Mouse (Mus musculus) thymus, postnatal 10 days (tissue): ENCODE data around the gene Hoxd3.

Source experiments
- DNase-seq, 2 experiments: peaks; one replicate each; pipeline ENCODE4 v3.0.0; 2021; ENCODE audit warnings: low spot score in 2 of 2

Hoxd3 gene

GRCm38 (mm10) chr2:74727640-74728302 is 16.0 kb downstream of the Hoxd3 start:
- DNase-seq, result no peak

- DNase-seq, result no peak
Observed at GRCm38 (mm10) chr2:74728303-74728680, 16.6 kb downstream of the Hoxd3 start.

GRCm38 (mm10) chr2:74730331-74730730 is 18.6 kb downstream of the Hoxd3 start:
- DNase-seq, result no peak

GRCm38 (mm10) chr2:74731055-74731454 is 19.3 kb downstream of the Hoxd3 start:
- no peak for DNase-seq

GRCm38 (mm10) chr2:74731799-74732512 is 20.2 kb downstream of the Hoxd3 start:
- no peak for DNase-seq

DNA sequence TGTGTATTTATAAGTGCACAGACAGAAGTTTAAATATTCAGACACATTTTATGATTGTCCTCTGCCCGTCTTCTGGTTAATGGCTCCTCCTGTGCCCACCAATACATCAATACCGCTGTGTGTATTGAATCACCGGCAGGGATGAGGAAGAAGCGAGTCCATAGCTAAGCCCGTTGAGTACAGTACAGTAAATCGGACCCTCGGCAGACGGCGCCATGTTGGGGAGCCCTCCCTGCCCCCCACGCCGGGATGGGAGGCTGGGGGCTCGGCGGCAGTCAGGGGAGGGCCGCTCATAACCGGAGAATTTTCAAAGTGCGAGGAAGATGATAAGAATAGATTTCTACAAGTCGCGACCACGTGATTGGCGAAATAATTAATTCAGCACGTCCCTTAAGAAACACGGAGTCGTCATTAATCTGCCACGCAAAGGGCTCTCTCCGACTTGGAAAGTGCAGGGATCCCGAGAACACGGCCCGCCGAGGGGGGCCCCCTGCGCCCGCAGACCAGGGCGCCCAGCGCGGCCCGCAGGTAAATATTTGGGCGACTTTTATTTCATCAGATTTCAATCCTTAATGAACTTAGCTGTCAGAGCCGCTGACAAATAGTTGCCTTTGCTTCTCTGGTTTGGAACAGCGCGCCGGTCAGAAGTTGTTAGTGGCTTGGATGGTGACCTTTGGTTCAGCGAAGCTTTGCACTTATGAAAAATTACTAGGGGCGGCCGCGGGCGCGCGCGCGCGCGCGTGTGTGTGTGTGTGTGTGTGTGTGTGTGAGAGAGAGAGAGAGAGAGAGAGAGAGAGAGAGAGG is 21.0 kb downstream of the Hoxd3 start:
- no peak for DNase-seq

DNA sequence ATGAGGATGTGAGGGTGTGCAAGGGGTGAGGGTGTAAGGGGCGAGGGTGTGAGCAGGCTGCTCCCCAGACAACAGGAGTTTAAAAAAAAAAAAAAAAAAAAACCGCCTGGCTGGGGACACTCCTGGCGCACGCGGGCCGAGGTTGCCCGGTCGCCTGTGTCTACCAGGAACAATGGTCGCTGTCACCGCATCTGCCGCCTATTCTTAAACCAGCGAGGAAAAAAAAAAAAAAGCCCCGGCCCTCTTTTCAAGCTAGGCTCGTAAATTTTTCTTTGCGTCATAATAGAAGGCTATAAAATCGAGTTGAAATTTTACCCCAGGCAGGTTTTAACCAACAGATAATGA is 21.6 kb downstream of the Hoxd3 start:
- no peak for DNase-seq

DNA sequence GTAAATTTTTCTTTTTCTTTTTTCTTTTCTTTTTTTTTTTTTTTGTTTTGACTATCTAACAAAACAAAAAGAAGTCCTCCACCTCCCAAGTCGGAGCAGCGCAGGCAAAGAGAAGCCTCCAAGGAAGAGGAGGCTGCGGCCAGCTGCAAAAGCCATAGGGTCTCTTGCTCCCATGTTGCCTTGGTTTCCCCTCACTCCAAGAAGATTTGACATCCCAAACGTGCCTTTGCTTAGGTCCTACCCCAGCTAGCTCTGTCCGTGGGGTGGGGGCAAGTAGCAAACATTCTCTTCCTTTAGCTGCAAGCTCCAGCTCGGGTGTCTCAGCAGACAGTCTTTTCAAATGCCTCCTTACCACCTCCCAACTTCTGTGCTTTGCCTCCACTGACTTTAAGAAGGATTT is 22.0 kb downstream of the Hoxd3 start:
- DNase-seq, result no peak

DNA sequence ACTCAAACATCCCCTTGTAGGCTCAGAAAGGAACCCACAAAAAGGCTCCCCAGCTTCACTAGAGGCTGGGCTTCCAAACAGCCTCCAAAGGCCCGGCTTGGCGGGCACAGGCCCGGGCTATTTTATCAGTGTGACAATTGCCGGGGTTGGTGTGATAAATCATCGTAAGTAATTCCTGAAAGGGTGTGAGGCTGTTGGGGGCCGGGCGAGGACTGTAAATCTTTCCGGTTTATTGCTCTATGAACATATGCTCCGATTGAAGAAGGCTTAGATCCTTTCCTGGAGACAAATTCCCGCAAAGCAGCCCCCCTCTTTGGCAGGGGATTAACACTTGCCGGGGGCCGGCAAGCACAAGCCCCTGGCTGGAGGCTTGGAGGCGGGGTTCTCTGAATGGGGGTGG is 22.7 kb downstream of the Hoxd3 start:
- DNase-seq, result no peak

DNA sequence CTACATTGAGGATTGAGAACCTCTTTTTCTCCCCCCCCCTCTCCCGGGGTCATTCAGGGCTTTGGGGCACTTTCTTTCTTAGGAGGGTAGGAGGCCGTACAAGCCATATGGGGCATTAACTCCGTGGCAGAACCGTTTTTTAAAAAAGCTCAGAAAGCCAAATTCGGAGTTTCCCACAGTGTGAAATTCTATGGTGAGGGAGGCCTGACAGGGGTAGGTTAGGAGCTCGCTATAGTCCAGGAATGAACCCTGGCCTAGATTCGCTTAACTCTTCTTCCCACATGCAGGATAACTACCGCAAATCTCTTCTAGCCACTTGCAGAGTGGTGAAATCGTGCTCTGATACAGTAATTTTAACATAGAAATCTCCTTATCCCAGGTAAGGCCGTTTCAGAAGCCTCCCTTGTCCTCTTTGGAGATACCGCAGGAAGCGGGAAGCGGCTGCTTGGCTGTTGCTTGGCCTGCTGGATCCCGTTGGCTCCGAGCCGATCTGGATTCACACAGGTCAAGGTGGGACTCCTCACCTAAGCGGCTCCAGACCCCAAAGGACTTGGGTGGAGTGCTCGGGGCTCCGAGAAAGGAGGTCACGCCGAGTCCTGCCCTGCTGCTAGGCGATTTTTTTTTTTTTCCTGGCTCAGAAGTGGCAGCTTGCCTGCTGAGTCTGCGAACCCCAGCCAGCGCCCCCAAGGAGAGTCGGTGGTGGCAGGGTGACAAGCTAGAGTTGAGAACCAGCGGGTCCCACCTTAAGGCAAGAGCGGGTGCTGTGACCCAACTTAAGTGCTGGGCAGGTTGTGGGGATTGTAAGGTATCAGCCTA is 23.5 kb downstream of the Hoxd3 start:
- no peak for DNase-seq

- DNase-seq, result no peak
Observed at GRCm38 (mm10) chr2:74735851-74736687, 24.3 kb downstream of the Hoxd3 start.

GRCm38 (mm10) chr2:74736688-74737577 is 25.2 kb downstream of the Hoxd3 start:
- no peak for DNase-seq

DNA sequence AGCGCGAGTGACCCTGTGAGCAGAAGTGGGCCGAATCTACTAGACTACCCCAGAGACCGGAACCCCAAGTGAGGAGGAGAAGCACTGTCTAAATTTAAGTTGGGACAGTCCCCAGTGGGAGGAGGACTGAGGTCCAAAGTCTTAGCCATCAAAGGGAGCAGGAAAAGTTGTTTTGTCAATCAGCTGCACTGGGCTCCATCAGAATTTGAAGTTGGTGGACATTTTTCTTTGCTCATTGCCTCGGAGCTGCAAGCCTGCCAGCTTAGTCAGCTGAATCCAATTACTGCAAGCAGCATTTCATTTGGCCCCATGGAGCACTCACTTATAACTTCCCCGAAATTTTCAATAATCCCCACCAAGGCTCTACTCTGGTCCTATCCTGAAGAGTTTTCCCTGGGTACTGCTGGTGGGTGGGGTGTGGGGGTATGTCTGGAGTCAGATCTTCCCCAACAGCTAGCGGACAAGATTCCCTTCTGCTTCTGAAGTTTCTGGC is 25.9 kb downstream of the Hoxd3 start:
- DNase-seq, result no peak

- DNase-seq, result no peak
Observed at GRCm38 (mm10) chr2:74738623-74739475, 27.1 kb downstream of the Hoxd3 start.

GRCm38 (mm10) chr2:74739476-74739800 is 27.7 kb downstream of the Hoxd3 start:
- no peak for DNase-seq

DNA sequence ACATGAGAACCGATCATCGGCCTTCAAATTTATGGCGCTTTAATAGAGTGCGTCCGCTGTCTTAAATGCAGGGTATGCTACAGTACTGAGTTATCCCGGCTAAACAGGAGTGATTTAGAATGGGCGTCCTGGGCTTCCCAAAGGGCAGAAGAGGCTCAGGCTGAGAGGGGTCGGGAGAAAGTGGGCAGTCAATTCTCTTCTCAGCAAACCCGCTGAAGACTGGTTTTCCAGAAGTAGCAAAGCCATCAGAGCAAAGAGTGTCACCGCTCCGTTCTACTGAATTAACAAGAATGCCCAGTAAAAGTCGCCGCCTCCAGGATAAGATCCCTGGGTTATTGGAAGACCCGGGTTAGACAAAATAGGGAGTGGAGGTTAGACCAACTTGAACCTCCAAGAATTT is 28.1 kb downstream of the Hoxd3 start:
- no peak for DNase-seq

- no peak for DNase-seq
Observed at GRCm38 (mm10) chr2:74740311-74741091, 28.8 kb downstream of the Hoxd3 start.

- DNase-seq, result no peak
Observed at GRCm38 (mm10) chr2:74741252-74741978, 29.7 kb downstream of the Hoxd3 start.
